In genomic region chr16:30034001-30034400, GRCm38 (mm10) we compare ENCODE assay signal across 11 mouse cellular contexts. TPM values are rescaled to one million over a fixed set of nuclear protein-coding genes. Genes with fewer than 3 reads are reported as not detected.
A peak's percentile ranks its signal among the peaks of the same experiment; 100 is the strongest.
DNase-seq lines count a peak whose midpoint lies in the region; ATAC-seq and TF ChIP-seq lines count a peak whose summit lies in the region.
"Had no signal": no experiment of that assay in that cellular context is flagged by ENCODE, and none has a peak within 500 bp of the region (broad histone marks: within the 10 kb centered on the region; RNA-seq: fewer than 3 reads in every experiment).

No protein-coding gene starts in this region.

- 49% methylated on average over 4 of the region's 4 CpGs for WGBS in stomach, embryonic 14.5 days
- WGBS in forebrain, embryonic 11.5 days: 45% methylated on average over 4 of the region's 4 CpGs

- DNase-seq in gastrocnemius, adult 2 months: peak; percentile 29
- DNase-seq in gastrocnemius, adult 8-10 months (ENCODE audit: low spot score in 2 of 2): no peak
- DNase-seq in ovary, postnatal 36 days (ENCODE audit: low spot score): peak; percentile 47
- DNase-seq in ovary, postnatal 14 days (ENCODE audit: low spot score): no peak
- DNase-seq in adrenal gland, postnatal 36 days: peak; percentile 60 to 72
- no peak for DNase-seq in forebrain, embryonic 11.5 days (ENCODE audit: low spot score)
- DNase-seq: right cerebral cortex, adult 18-20 months had no signal

- intact Hi-C loops in gastrocnemius, adult 2 months (cut with DNase I): no loop called here

- TF ChIP-seq CTCF in gastrocnemius, adult 2 months (IDR thresholded peaks at IDR 0.05): no peak

- H3K27me3 ChIP-seq in stomach, embryonic 14.5 days (ENCODE audit: control insufficient read depth, insufficient read depth, low read length): no peaks in the 10 kb centered on the region
- no peaks in the 10 kb centered on the region; the same call in 1 of the 2 replicates for H3K27me3 ChIP-seq in forebrain, embryonic 11.5 days (ENCODE audit: control insufficient read depth, insufficient read depth, low read length)

- 0 out of 2 replicates have a peak, but pooled peaks have one; percentile 30 for ATAC-seq in stomach, embryonic 14.5 days (ENCODE audit: insufficient number of reproducible peaks, insufficient read depth, low FRiP score, low read depth)
- ATAC-seq in forebrain, embryonic 11.5 days (replicated peaks; ENCODE audit: low FRiP score): no peak
- ATAC-seq in monocyte, adult 5-6 weeks (replicated peaks; ENCODE audit: insufficient number of reproducible peaks, low FRiP score, low TSS enrichment, poor library complexity, severe bottlenecking): no peak
- ATAC-seq: hindbrain, postnatal 0 days had no signal

- no peaks in the 10 kb centered on the region for H3K9me3 ChIP-seq in stomach, embryonic 14.5 days (ENCODE audit: control insufficient read depth, low read depth, low read length)
- no peaks in the 10 kb centered on the region for H3K9me3 ChIP-seq in forebrain, embryonic 11.5 days (ENCODE audit: control insufficient read depth, low read length)

- no peak overlapping the region for H3K27ac ChIP-seq in gastrocnemius, adult 2 months
- H3K27ac ChIP-seq in stomach, embryonic 14.5 days (ENCODE audit: low read length): no peak overlapping the region
- H3K27ac ChIP-seq in forebrain, embryonic 11.5 days (ENCODE audit: low read depth, low read length): no peak overlapping the region
- H3K27ac ChIP-seq: hindbrain, postnatal 0 days had no signal

- no peak overlapping the region for H3K4me2 ChIP-seq in stomach, embryonic 14.5 days (replicated peaks; ENCODE audit: low read depth, low read length)
- no peak overlapping the region for H3K4me2 ChIP-seq in forebrain, embryonic 11.5 days (ENCODE audit: low read depth, low read length, severe bottlenecking)

- no peaks in the 10 kb centered on the region for H3K36me3 ChIP-seq in stomach, embryonic 14.5 days (ENCODE audit: control insufficient read depth, insufficient read depth, low read length)
- H3K36me3 ChIP-seq in forebrain, embryonic 11.5 days (ENCODE audit: control insufficient read depth, insufficient read depth, low read length): no peaks in the 10 kb centered on the region

- H3K4me1 ChIP-seq in stomach, embryonic 14.5 days (ENCODE audit: control insufficient read depth, insufficient read depth, low read length): peaks cover 8% of the 10 kb centered on the region
- peaks cover 18% of the 10 kb centered on the region for H3K4me1 ChIP-seq in forebrain, embryonic 11.5 days (replicated peaks; ENCODE audit: control insufficient read depth, insufficient read depth, low read length)

- no peak overlapping the region for H3K9ac ChIP-seq in stomach, embryonic 14.5 days (replicated peaks; ENCODE audit: low read depth, low read length)
- H3K9ac ChIP-seq in forebrain, embryonic 11.5 days (ENCODE audit: low read length): no peak overlapping the region

- no peak overlapping the region for H3K4me3 ChIP-seq in gastrocnemius, adult 2 months
- no peak overlapping the region for H3K4me3 ChIP-seq in stomach, embryonic 14.5 days (ENCODE audit: low read depth, low read length)
- H3K4me3 ChIP-seq in forebrain, embryonic 11.5 days (ENCODE audit: low read depth, low read length): no peak overlapping the region
- H3K4me3 ChIP-seq: erythroblast, embryonic 14.5 days had no signal

RNA-seq across cellular contexts. Expression of gene Hes1, which starts 30.2 kb away (rescaled TPM):
- total RNA-seq in gastrocnemius, adult 2 months (2021): 10 to 100 TPM in 1 of 2 experiments, 1 to 10 TPM in 1; 9.5 to 11.1 TPM
- 10 to 100 TPM in 2 of 4 experiments, 1 to 10 TPM in 2; 8.9 to 13.4 (median 9.9) TPM for total RNA-seq in gastrocnemius, adult 8-10 months (2022)
- 10 to 100 TPM; 19.2 to 26.1 TPM for total RNA-seq in adrenal gland, postnatal 36 days (2021)
- polyA plus RNA-seq in stomach, embryonic 14.5 days (2014; fragmentation: Nextera tagmentation; extraction: Ambion mirVana): 74.1 and 75.8 TPM in 2 replicates
- polyA plus RNA-seq in forebrain, embryonic 11.5 days (2014; fragmentation: Nextera tagmentation; extraction: Ambion mirVana): 66.5 and 67.0 TPM in 2 replicates
- total RNA-seq in monocyte, adult 5-6 weeks (2017): 71.3 to 116 TPM (median 105 TPM) in 3 replicates

Comparison
In these comparisons a context has a peak if more than half of its experiments do, and no peak if none do; other contexts are left out.
1. DNase-seq: peak in gastrocnemius, adult 2 months (single experiment), ovary, postnatal 36 days (single experiment) and adrenal gland, postnatal 36 days (2 of 2); none in gastrocnemius, adult 8-10 months (0 of 2), ovary, postnatal 14 days (single experiment) and forebrain, embryonic 11.5 days (single experiment).